In genomic region chr1:106109081-106109480, GRCm38 (mm10) we compare ENCODE assay signal across 22 mouse cellular contexts.
DNase-seq lines count a peak whose midpoint lies in the region; TF ChIP-seq lines count a peak whose summit lies in the region.
"Had no signal": no experiment of that assay in that cellular context is flagged by ENCODE, and none has a peak within 500 bp of the region (broad histone marks: within the 10 kb centered on the region; RNA-seq: fewer than 3 reads in every experiment).

No protein-coding gene starts in this region.

- no peak overlapping the region for H3K4me3 ChIP-seq in kidney, adult 2 months (ENCODE audit: insufficient read depth, low read depth, low read length)
- H3K4me3 ChIP-seq in hindbrain, embryonic 10.5 days = no peak overlapping the region
- H3K4me3 ChIP-seq: embryonic facial prominence, embryonic 12.5 days; forebrain, embryonic 13.5 days; heart, embryonic 10.5 days; hindbrain, embryonic 13.5 days had no signal

- H3K27me3 ChIP-seq in kidney, adult 2 months (replicated peaks; ENCODE audit: control insufficient read depth, insufficient read depth, low read length) = no peaks in the 10 kb centered on the region
- H3K27me3 ChIP-seq in hindbrain, embryonic 10.5 days (ENCODE audit: insufficient read depth, poor library complexity, severe bottlenecking) = no peaks in the 10 kb centered on the region
- H3K27me3 ChIP-seq: embryonic facial prominence, embryonic 12.5 days; forebrain, embryonic 13.5 days; hindbrain, embryonic 13.5 days had no signal

- WGBS in kidney, adult 2 months = 47% methylated on average over 5 of the region's 5 CpGs
- WGBS in hindbrain, embryonic 10.5 days = 82% methylated on average over 5 of the region's 5 CpGs

- no peaks in the 10 kb centered on the region for H3K9me3 ChIP-seq in hindbrain, embryonic 10.5 days
- H3K9me3 ChIP-seq: embryonic facial prominence, embryonic 12.5 days; forebrain, embryonic 13.5 days; G1E; heart, embryonic 10.5 days; hindbrain, embryonic 13.5 days had no signal

- TF ChIP-seq CTCF in kidney, adult 2 months (conservative IDR thresholded peaks at IDR 0.05; ENCODE audit: insufficient read depth, insufficient read length, low read depth, low read length) = no peak

- H3K4me1 ChIP-seq in kidney, adult 2 months (ENCODE audit: control insufficient read depth, insufficient read depth, low read length) = no peaks in the 10 kb centered on the region
- H3K4me1 ChIP-seq in hindbrain, embryonic 10.5 days (replicated peaks) = no peaks in the 10 kb centered on the region
- H3K4me1 ChIP-seq: embryonic facial prominence, embryonic 12.5 days; forebrain, embryonic 13.5 days; hindbrain, embryonic 13.5 days had no signal

- DNase-seq in kidney, adult 2 months = peak; percentile 21
- DNase-seq in kidney, postnatal 36 days = no peak
- peak; percentile 30 for DNase-seq in retina, postnatal 1 day
- DNase-seq in retina, embryonic 14.5 days (ENCODE audit: low spot score) = no peak
- DNase-seq in R1 (ENCODE audit: low read depth, low spot score) = peak; percentile 39
- no peak for DNase-seq in cerebellum, postnatal 25 days
- no peak for DNase-seq in hindbrain, embryonic 10.5 days (ENCODE audit: low spot score)
- DNase-seq in left cerebral cortex, postnatal 36 days (ENCODE audit: low spot score in 2 of 2) = no peak
- DNase-seq: adrenal gland, adult 8-10 months; adrenal gland, postnatal 36 days; cerebellum, adult 11 months; cerebellum, adult 8-10 months; cerebellum, postnatal 14 days; forebrain, postnatal 0 days; gastrocnemius, postnatal 25 days; heart, postnatal 4 days had no signal

- no peaks in the 10 kb centered on the region for H3K36me3 ChIP-seq in kidney, adult 2 months (ENCODE audit: control insufficient read depth, insufficient read depth, low read length)
- H3K36me3 ChIP-seq in hindbrain, embryonic 10.5 days = no peaks in the 10 kb centered on the region
- H3K36me3 ChIP-seq: embryonic facial prominence, embryonic 12.5 days; G1E; heart, embryonic 10.5 days; hindbrain, embryonic 13.5 days had no signal

- intact Hi-C loops in left cerebral cortex, postnatal 36 days (cut with DNase I) = no loop called here

- no peak for TF ChIP-seq POLR2A in kidney, adult 2 months (IDR thresholded peaks at IDR 0.05; ENCODE audit: low read depth, low read length)

- H3K27ac ChIP-seq in kidney, adult 2 months (ENCODE audit: insufficient read depth, low read depth, low read length) = peak overlapping the region; percentile 29; the same call in 1 of the 2 replicates
- no peak overlapping the region for H3K27ac ChIP-seq in hindbrain, embryonic 10.5 days
- H3K27ac ChIP-seq: embryonic facial prominence, embryonic 12.5 days; forebrain, embryonic 13.5 days; heart, embryonic 10.5 days; hindbrain, embryonic 13.5 days; hindbrain, postnatal 0 days had no signal

Comparison
In these comparisons a context has a peak if more than half of its experiments do, and no peak if none do; other contexts are left out.
1. DNase-seq: peak in kidney, adult 2 months (single experiment), retina, postnatal 1 day (single experiment) and R1 (single experiment); none in kidney, postnatal 36 days (0 of 2), retina, embryonic 14.5 days (single experiment), cerebellum, postnatal 25 days (0 of 2), hindbrain, embryonic 10.5 days (single experiment) and left cerebral cortex, postnatal 36 days (0 of 2).